Mouse (Mus musculus) lung, postnatal 0 days (tissue): Measurements from ENCODE around the gene Fn3k.

Experiments
- CTCF ChIP-seq: IDR thresholded peaks from 2 replicates; pipeline ENCODE4 v1.5.1; 2016; ENCODE audit warnings: antibody characterized with exemption, mild to moderate bottlenecking
- EP300 ChIP-seq: IDR thresholded peaks from 2 replicates; pipeline ENCODE4 v1.6.1; 2016; ENCODE audit warnings: antibody characterized with exemption, mild to moderate bottlenecking, control low read depth

DNA sequence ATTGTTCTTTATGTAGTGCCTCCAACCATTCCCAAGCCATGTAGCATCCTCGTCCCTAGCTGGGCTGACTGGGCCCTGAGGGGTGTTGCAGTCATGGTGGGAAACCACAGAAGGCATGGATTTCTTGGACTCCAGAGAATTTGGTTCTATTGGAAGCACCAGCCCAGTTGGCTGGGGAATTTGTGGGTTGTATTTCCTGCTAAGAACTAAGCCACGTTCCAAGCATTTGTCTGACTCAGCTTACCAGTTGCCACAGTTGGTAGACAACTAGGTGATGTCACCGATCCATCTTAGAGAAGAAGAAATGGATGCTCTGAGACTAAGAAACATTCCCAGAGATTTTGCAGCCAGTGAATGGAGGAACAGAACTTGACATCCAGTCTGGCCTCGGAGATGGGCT lies 6.9 kb downstream of the Fn3k start:
- no peak for TF ChIP-seq EP300
- TF ChIP-seq CTCF: no peak
